Mouse (Mus musculus) midbrain, embryonic 14.5 days (tissue): Measurements from ENCODE around the gene Cdk5rap3. TPM values are rescaled to one million over a fixed set of nuclear protein-coding genes. Genes with fewer than 3 reads are reported as not detected.

ENCODE experiments used
- ATAC-seq: fragments of 200-750 bp; cut with Nextera tagmentation; 2 replicates; pipeline ENCODE4 v1.8.0; 2017; ENCODE audit warnings: moderate number of reproducible peaks, moderate library complexity; ENCODE audit not compliant: low FRiP score, low TSS enrichment
- DNase-seq: peaks from one replicate; pipeline ENCODE4 v3.0.0-alpha.2; 2015
- H3K27ac ChIP-seq: fragments of 300-500 bp; sonication (generic); replicated peaks from 2 replicates; pipeline ENCODE4 v1.5.1; 2014; ENCODE audit warnings: mild to moderate bottlenecking, low read depth, low read length, moderate library complexity
- H3K27me3 ChIP-seq: fragments of 300-500 bp; sonication (generic); 2 replicates; pipeline ENCODE4 v1.6.1; 2014; ENCODE audit warnings: low read length, control low read depth, mixed read lengths; ENCODE audit not compliant: control insufficient read depth, insufficient read depth
- H3K36me3 ChIP-seq: fragments of 300-500 bp; sonication (generic); 2 replicates; pipeline ENCODE4 v1.6.1; 2014; ENCODE audit warnings: low read length, control low read depth; ENCODE audit not compliant: control insufficient read depth, insufficient read depth
- H3K4me1 ChIP-seq: fragments of 300-500 bp; sonication (generic); 2 replicates; pipeline ENCODE4 v1.6.1; 2014; ENCODE audit warnings: mild to moderate bottlenecking, antibody characterized with exemption, low read length, control low read depth; ENCODE audit not compliant: control insufficient read depth, insufficient read depth
- H3K4me2 ChIP-seq: fragments of 300-500 bp; sonication (generic); 2 replicates; pipeline ENCODE4 v1.6.1; 2014; ENCODE audit warnings: mild to moderate bottlenecking, low read length, moderate library complexity
- H3K4me3 ChIP-seq: fragments of 300-500 bp; sonication (generic); replicated peaks from 2 replicates; pipeline ENCODE4 v1.5.1; 2014; ENCODE audit warnings: low read depth, low read length
- H3K9ac ChIP-seq: fragments of 300-500 bp; sonication (generic); replicated peaks from 2 replicates; pipeline ENCODE4 v1.6.1; 2014; ENCODE audit warnings: mild to moderate bottlenecking, low read length, moderate library complexity
- H3K9me3 ChIP-seq: fragments of 300-500 bp; sonication (generic); 2 replicates; pipeline ENCODE4 v1.6.1; 2016; ENCODE audit warnings: low read length, control low read depth, mixed read lengths; ENCODE audit not compliant: control insufficient read depth
- WGBS: fragments of 180-500 bp; shearing (Covaris S2); extraction: QIAGEN DNeasy Blood & Tissue Kit; methylation state at CpG from one replicate; pipeline ENCODE4 v1.1.7; 2014; 5-methylcytosine and 5-hydroxymethylcytosine counted together
- polyA plus RNA-seq: library from polyadenylated mRNA; unstranded; fragments of >200 nt; fragmentation: Nextera tagmentation; extraction: Ambion mirVana; gene quantifications from 2 replicates; pipeline ENCODE4 v1.2.1, GENCODE M21; 2014

Gene Cdk5rap3
- polyA plus RNA-seq, 1 experiment from 2014 or later, result 85.2 TPM

DNA sequence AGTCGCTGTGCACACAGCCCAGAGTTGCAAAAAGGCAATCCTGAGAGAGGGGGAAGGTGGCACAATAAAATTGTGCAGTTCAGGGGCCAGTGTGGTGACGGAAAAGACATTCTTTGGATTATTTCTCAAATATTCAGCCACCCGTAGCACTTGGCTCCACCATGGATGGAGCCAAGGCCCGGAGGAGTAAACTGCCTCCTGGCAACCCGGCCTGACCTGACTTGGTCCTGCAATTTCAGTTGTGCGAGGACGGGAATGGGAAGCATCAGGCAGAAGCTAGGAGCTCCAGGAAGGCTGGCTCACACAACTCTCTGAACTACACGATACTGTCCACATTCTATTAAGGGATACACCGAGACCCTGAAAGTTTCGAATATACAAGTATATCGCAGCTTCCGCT, 53.8 kb downstream of the Cdk5rap3 start:
- no peak overlapping the region for H3K4me3 ChIP-seq
- 54% methylated on average over 12 of the region's 12 CpGs for WGBS
- ATAC-seq, result no peak

DNA sequence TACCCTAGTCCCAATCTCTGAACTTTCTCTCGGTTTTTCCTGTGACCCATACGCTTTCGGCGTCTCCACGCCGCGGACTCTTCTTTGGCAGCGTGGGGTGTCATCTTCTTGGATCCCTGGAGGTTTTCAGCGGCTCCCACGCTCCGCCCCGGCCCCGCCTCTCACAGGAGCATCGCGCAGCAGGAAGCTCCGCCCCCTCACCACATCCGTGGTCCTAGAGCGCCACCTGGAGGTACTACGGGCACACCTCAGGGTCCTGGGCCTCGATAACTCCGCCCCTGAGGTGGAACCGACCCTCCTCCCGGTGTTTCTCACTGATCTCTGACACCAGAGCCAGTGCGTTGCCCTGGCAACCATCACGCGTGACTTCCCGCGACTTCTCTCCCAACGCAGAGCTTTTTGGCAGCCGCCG, 54.4 kb downstream of the Cdk5rap3 start:
- Histone ChIP-seq H3K9me3 (no peaks in the 10 kb centered on the region), H3K27ac (no peak overlapping the region), H3K9ac (peak overlapping the region; percentile 37; the same call in 1 of the 2 replicates), H3K4me3 (peak overlapping the region; percentile 36), H3K36me3 (no peaks in the 10 kb centered on the region), H3K27me3 (no peaks in the 10 kb centered on the region), H3K4me1 (peaks cover 20% of the 10 kb centered on the region), H3K4me2 (peak overlapping the region; percentile 83)
- DNase-seq (peak; percentile 98), ATAC-seq (peak; percentile 90)
- WGBS, result under 1% methylated on average over 31 of the region's 31 CpGs

More for the DNA sequence above, 53.8 kb downstream of the Cdk5rap3 start:
- H3K4me2 ChIP-seq, result peak overlapping the region; percentile 83
- no peaks in the 10 kb centered on the region for H3K9me3 ChIP-seq
- no peak overlapping the region for H3K9ac ChIP-seq
- peaks cover 24% of the 10 kb centered on the region for H3K4me1 ChIP-seq
- peak overlapping the region; percentile 38; the same call in 1 of the 2 replicates for H3K27ac ChIP-seq
- no peaks in the 10 kb centered on the region for H3K27me3 ChIP-seq
- no peak for DNase-seq
- H3K36me3 ChIP-seq, result no peaks in the 10 kb centered on the region

- Histone ChIP-seq H3K9ac (peak overlapping the region; percentile 37; the same call in 1 of the 2 replicates), H3K27ac (no peak overlapping the region), H3K4me2 (peak overlapping the region; percentile 83), H3K36me3 (no peaks in the 10 kb centered on the region), H3K4me3 (peak overlapping the region; percentile 36), H3K4me1 (peaks cover 20% of the 10 kb centered on the region), H3K27me3 (no peaks in the 10 kb centered on the region), H3K9me3 (no peaks in the 10 kb centered on the region)
- no peak for ATAC-seq
- DNase-seq, result peak; percentile 40
- 2% methylated on average over 20 of the region's 20 CpGs for WGBS
Observed at GRCm38 (mm10) chr11:96861446-96861845, 54.9 kb downstream of the Cdk5rap3 start.

GRCm38 (mm10) chr11:96860564-96860963, 55.7 kb downstream of the Cdk5rap3 start:
- DNase-seq (peak; percentile 90), ATAC-seq (no peak)
- 8% methylated on average over 8 of the region's 8 CpGs for WGBS
- H3K4me1 ChIP-seq, result peaks cover 20% of the 10 kb centered on the region
- H3K4me3 ChIP-seq, result no peak overlapping the region
- H3K9ac ChIP-seq, result no peak overlapping the region
- no peaks in the 10 kb centered on the region for H3K27me3 ChIP-seq
- no peaks in the 10 kb centered on the region for H3K9me3 ChIP-seq
- H3K36me3 ChIP-seq, result no peaks in the 10 kb centered on the region
- H3K27ac ChIP-seq, result no peak overlapping the region
- H3K4me2 ChIP-seq, result 0 out of 2 replicates have a peak overlapping the region, but pooled peaks have one; percentile 0

- H3K9me3 ChIP-seq, result no peaks in the 10 kb centered on the region
- DNase-seq, result no peak
- H3K4me3 ChIP-seq, result no peak overlapping the region
- H3K9ac ChIP-seq, result no peak overlapping the region
- peaks cover 20% of the 10 kb centered on the region for H3K4me1 ChIP-seq
- no peaks in the 10 kb centered on the region for H3K36me3 ChIP-seq
- H3K4me2 ChIP-seq, result no peak overlapping the region
- no peaks in the 10 kb centered on the region for H3K27me3 ChIP-seq
- no peak for ATAC-seq
- H3K27ac ChIP-seq, result no peak overlapping the region
- 89% methylated on average over 4 of the region's 4 CpGs for WGBS
Observed at GRCm38 (mm10) chr11:96859635-96860034, 56.7 kb downstream of the Cdk5rap3 start.

DNA sequence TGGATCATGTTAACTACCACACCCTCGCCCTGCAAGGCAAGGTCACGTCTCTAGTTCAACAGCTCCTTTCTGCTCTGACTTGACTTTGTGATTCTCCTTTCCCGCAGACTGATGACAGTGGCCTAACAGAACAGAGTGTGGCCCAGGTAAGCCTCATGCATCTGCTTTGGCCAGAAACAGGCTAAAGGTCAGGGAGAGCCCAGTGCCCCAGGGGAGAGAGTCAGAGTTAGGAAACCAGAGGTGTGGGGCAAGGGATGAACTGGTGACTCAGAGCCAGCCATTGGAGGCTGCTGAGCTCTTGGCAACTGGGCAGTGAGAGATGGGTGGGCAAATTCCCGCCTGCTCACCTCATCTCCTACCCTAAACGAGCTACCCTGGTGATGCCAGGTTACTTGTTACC, 58.9 kb downstream of the Cdk5rap3 start:
- no peak overlapping the region for H3K4me3 ChIP-seq
- WGBS, result 85% methylated on average over 5 of the region's 5 CpGs

More for the DNA sequence above, 58.9 kb downstream of the Cdk5rap3 start:
- Histone ChIP-seq H3K4me1 (peaks cover 7% of the 10 kb centered on the region), H3K9ac (no peak overlapping the region), H3K27me3 (no peaks in the 10 kb centered on the region), H3K27ac (no peak overlapping the region), H3K4me2 (no peak overlapping the region), H3K9me3 (no peaks in the 10 kb centered on the region), H3K36me3 (no peaks in the 10 kb centered on the region)
- ATAC-seq (no peak), DNase-seq (no peak)

Other genes starting within 250 kb of the Cdk5rap3 start
- gene Snx11, start 138.9 kb downstream of the Cdk5rap3 start, polyA plus RNA-seq, result 25.8 and 29.6 TPM in 2 replicates
- gene Cbx1, start 127.4 kb downstream of the Cdk5rap3 start, polyA plus RNA-seq, result 73.9 and 76.4 TPM in 2 replicates
- gene Nfe2l1, start 86.5 kb downstream of the Cdk5rap3 start, polyA plus RNA-seq, result 40.1 and 46.3 TPM in 2 replicates
- 6.5 and 16.0 TPM in 2 replicates for gene Copz2, start 66.6 kb downstream of the Cdk5rap3 start, polyA plus RNA-seq
- gene Prr15l, start 11.6 kb upstream of the Cdk5rap3 start, polyA plus RNA-seq, result 0.16 and 0.24 TPM in 2 replicates
- gene Pnpo, start 27.5 kb upstream of the Cdk5rap3 start, polyA plus RNA-seq, result 18.9 and 20.9 TPM in 2 replicates
- gene Sp2, start 66.5 kb upstream of the Cdk5rap3 start, polyA plus RNA-seq, result 12.3 and 17.2 TPM in 2 replicates
- gene Sp6, start 96.9 kb upstream of the Cdk5rap3 start, polyA plus RNA-seq, result 0.15 TPM in 1 of 2 replicates, not detected in the other
- gene Scrn2, start 113.4 kb upstream of the Cdk5rap3 start, polyA plus RNA-seq, result 11.3 and 15.6 TPM in 2 replicates
- 2.3 and 3.0 TPM in 2 replicates for gene Lrrc46, start 124.9 kb upstream of the Cdk5rap3 start, polyA plus RNA-seq
- gene Mrpl10, start 125.1 kb upstream of the Cdk5rap3 start, polyA plus RNA-seq, result 54.2 and 62.2 TPM in 2 replicates
- gene Osbpl7, start 134.1 kb upstream of the Cdk5rap3 start, polyA plus RNA-seq, result 7.8 and 8.9 TPM in 2 replicates
- 0.13 TPM in 1 of 2 replicates, not detected in the other for gene Tbx21, start 198.8 kb upstream of the Cdk5rap3 start, polyA plus RNA-seq
- 9.1 and 9.2 TPM in 2 replicates for gene Tbkbp1, start 235.0 kb upstream of the Cdk5rap3 start, polyA plus RNA-seq